Mouse (Mus musculus) midbrain, embryonic 16.5 days (tissue): Measurements from ENCODE around the gene Fmo6. TPM values are rescaled to one million over a fixed set of nuclear protein-coding genes. Genes with fewer than 3 reads are reported as not detected.
A peak's percentile ranks its signal among the peaks of the same experiment; 100 is the strongest.

Experiments
- ATAC-seq: fragments of 200-750 bp; cut with Nextera tagmentation; 2 replicates; pipeline ENCODE4 v1.8.0; 2017; ENCODE audit warnings: moderate TSS enrichment
- H3K27ac ChIP-seq: fragments of 300-500 bp; sonication (generic); 2 replicates; pipeline ENCODE4 v1.5.1; 2014; ENCODE audit warnings: mild to moderate bottlenecking, low read length, mixed read lengths
- H3K27me3 ChIP-seq: fragments of 300-500 bp; sonication (generic); 2 replicates; pipeline ENCODE4 v1.6.1; 2014; ENCODE audit warnings: low read depth, low read length, mixed read lengths; ENCODE audit not compliant: control insufficient read depth, insufficient read depth
- H3K36me3 ChIP-seq: fragments of 300-500 bp; sonication (generic); 2 replicates; pipeline ENCODE4 v1.6.1; 2014; ENCODE audit warnings: mild to moderate bottlenecking, low read length, moderate library complexity, mixed read lengths; ENCODE audit not compliant: control insufficient read depth, insufficient read depth
- H3K4me1 ChIP-seq: fragments of 300-500 bp; sonication (generic); 2 replicates; pipeline ENCODE4 v1.6.1; 2014; ENCODE audit warnings: mild to moderate bottlenecking, low read length, mixed read lengths; ENCODE audit not compliant: control insufficient read depth, insufficient read depth
- H3K4me2 ChIP-seq: fragments of 300-500 bp; sonication (generic); 2 replicates; pipeline ENCODE4 v1.6.1; 2014; ENCODE audit warnings: mild to moderate bottlenecking, low read length, mixed read lengths
- H3K4me3 ChIP-seq: fragments of 300-500 bp; sonication (generic); 2 replicates; pipeline ENCODE4 v1.5.1; 2014; ENCODE audit warnings: low read depth, mild to moderate bottlenecking, low read length, moderate library complexity, mixed read lengths
- H3K9ac ChIP-seq: fragments of 300-500 bp; sonication (generic); 2 replicates; pipeline ENCODE4 v1.6.1; 2014; ENCODE audit warnings: low read depth, low read length, mixed read lengths
- H3K9me3 ChIP-seq: fragments of 300-500 bp; sonication (generic); replicated peaks from 2 replicates; pipeline ENCODE4 v1.6.1; 2014; ENCODE audit warnings: mild to moderate bottlenecking, low read length, mixed read lengths; ENCODE audit not compliant: control insufficient read depth, poor library complexity, severe bottlenecking
- WGBS: fragments of 180-500 bp; shearing (Covaris S2); extraction: QIAGEN DNeasy Blood & Tissue Kit; methylation state at CpG from one replicate; pipeline ENCODE4 v1.1.7; 2014; 5-methylcytosine and 5-hydroxymethylcytosine counted together
- polyA plus RNA-seq: library from polyadenylated mRNA; unstranded; fragments of >200 nt; fragmentation: Nextera tagmentation; extraction: Ambion mirVana; gene quantifications from 2 replicates; pipeline ENCODE4 v1.2.1, GENCODE M21; 2015

The Fmo6 gene
- polyA plus RNA-seq, 1 experiment from 2014 or later = not detected

GRCm38 (mm10) chr1:162946837-162947558, 9.7 kb upstream of the Fmo6 start:
- Histone ChIP-seq H3K36me3 (no peaks in the 10 kb centered on the region), H3K4me1 (no peaks in the 10 kb centered on the region), H3K9ac (no peak overlapping the region), H3K4me3 (no peak overlapping the region), H3K9me3 (no peaks in the 10 kb centered on the region), H3K27ac (no peak overlapping the region), H3K4me2 (no peak overlapping the region), H3K27me3 (no peaks in the 10 kb centered on the region)
- 72% methylated on average over 4 of the region's 4 CpGs for WGBS
- 0 out of 2 replicates have a peak, but pooled peaks have one; percentile 51 for ATAC-seq

- H3K9me3 ChIP-seq = no peaks in the 10 kb centered on the region
- ATAC-seq = no peak
- no peak overlapping the region for H3K27ac ChIP-seq
- H3K4me2 ChIP-seq = no peak overlapping the region
- no peak overlapping the region for H3K9ac ChIP-seq
- no peak overlapping the region for H3K4me3 ChIP-seq
- no peaks in the 10 kb centered on the region for H3K36me3 ChIP-seq
- H3K4me1 ChIP-seq = no peaks in the 10 kb centered on the region
- whole genome bisulfite sequencing = 83% methylated on average over 6 of the region's 6 CpGs
- no peaks in the 10 kb centered on the region for H3K27me3 ChIP-seq
These were observed 6.4 kb upstream of the Fmo6 start for GRCm38 (mm10) chr1:162943700-162944099.

- Histone ChIP-seq H3K27ac (no peak overlapping the region), H3K9me3 (no peaks in the 10 kb centered on the region), H3K4me2 (no peak overlapping the region), H3K4me3 (no peak overlapping the region), H3K4me1 (no peaks in the 10 kb centered on the region), H3K9ac (no peak overlapping the region), H3K27me3 (no peaks in the 10 kb centered on the region), H3K36me3 (no peaks in the 10 kb centered on the region)
- no peak for ATAC-seq
- WGBS = 84% methylated on average over 4 of the region's 4 CpGs
These were observed 1.5 kb upstream of the Fmo6 start for GRCm38 (mm10) chr1:162938696-162939351.

- no peak for ATAC-seq
- Histone ChIP-seq H3K4me2 (no peak overlapping the region), H3K27ac (no peak overlapping the region), H3K9ac (no peak overlapping the region), H3K36me3 (no peaks in the 10 kb centered on the region), H3K27me3 (no peaks in the 10 kb centered on the region), H3K9me3 (no peaks in the 10 kb centered on the region), H3K4me3 (no peak overlapping the region), H3K4me1 (no peaks in the 10 kb centered on the region)
- WGBS = 82% methylated on average over 5 of the region's 5 CpGs
These were observed 818 bp upstream of the Fmo6 start for GRCm38 (mm10) chr1:162937970-162938695.

- H3K4me3 ChIP-seq = no peak overlapping the region
- H3K4me1 ChIP-seq = no peaks in the 10 kb centered on the region
- 68% methylated on average over 4 of the region's 4 CpGs for WGBS
- no peak overlapping the region for H3K4me2 ChIP-seq
- H3K27ac ChIP-seq = no peak overlapping the region
- H3K36me3 ChIP-seq = no peaks in the 10 kb centered on the region
- H3K9ac ChIP-seq = no peak overlapping the region
- no peaks in the 10 kb centered on the region for H3K27me3 ChIP-seq
- ATAC-seq = no peak
- H3K9me3 ChIP-seq = no peaks in the 10 kb centered on the region
These were observed 2.8 kb downstream of the Fmo6 start for GRCm38 (mm10) chr1:162934374-162935012.

- no peak for ATAC-seq
- no peak overlapping the region for H3K4me3 ChIP-seq
- no peak overlapping the region for H3K27ac ChIP-seq
- H3K27me3 ChIP-seq = no peaks in the 10 kb centered on the region
- H3K9me3 ChIP-seq = no peaks in the 10 kb centered on the region
- H3K4me2 ChIP-seq = no peak overlapping the region
- H3K4me1 ChIP-seq = no peaks in the 10 kb centered on the region
- no peaks in the 10 kb centered on the region for H3K36me3 ChIP-seq
- WGBS = 89% methylated on average over 4 of the region's 4 CpGs
- no peak overlapping the region for H3K9ac ChIP-seq
These were observed 4.9 kb downstream of the Fmo6 start for GRCm38 (mm10) chr1:162932386-162932785.

- no peak for ATAC-seq
- no peaks in the 10 kb centered on the region for H3K36me3 ChIP-seq
- H3K9ac ChIP-seq = no peak overlapping the region
- no peak overlapping the region for H3K4me2 ChIP-seq
- no peaks in the 10 kb centered on the region for H3K4me1 ChIP-seq
- H3K4me3 ChIP-seq = no peak overlapping the region
- no peak overlapping the region for H3K27ac ChIP-seq
- H3K9me3 ChIP-seq = no peaks in the 10 kb centered on the region
- H3K27me3 ChIP-seq = no peaks in the 10 kb centered on the region
- 81% methylated on average over 5 of the region's 5 CpGs for WGBS
These were observed 5.4 kb downstream of the Fmo6 start for GRCm38 (mm10) chr1:162931880-162932279.

- Histone ChIP-seq H3K4me2 (no peak overlapping the region), H3K4me3 (no peak overlapping the region), H3K9me3 (no peaks in the 10 kb centered on the region), H3K9ac (no peak overlapping the region), H3K4me1 (no peaks in the 10 kb centered on the region), H3K27ac (no peak overlapping the region), H3K36me3 (no peaks in the 10 kb centered on the region), H3K27me3 (no peaks in the 10 kb centered on the region)
- no peak for ATAC-seq
- WGBS = 72% methylated on average over 4 of the region's 4 CpGs
These were observed 5.9 kb downstream of the Fmo6 start for GRCm38 (mm10) chr1:162931310-162931875.
